Mouse (Mus musculus): Measurements from ENCODE around the gene Nrp2. TPM values are rescaled to one million over a fixed set of nuclear protein-coding genes. Genes with fewer than 3 reads are reported as not detected.

Nrp2 gene
- total RNA-seq, 2 experiments from 2014 or later, result 43.2 to 58.5 TPM

DNA sequence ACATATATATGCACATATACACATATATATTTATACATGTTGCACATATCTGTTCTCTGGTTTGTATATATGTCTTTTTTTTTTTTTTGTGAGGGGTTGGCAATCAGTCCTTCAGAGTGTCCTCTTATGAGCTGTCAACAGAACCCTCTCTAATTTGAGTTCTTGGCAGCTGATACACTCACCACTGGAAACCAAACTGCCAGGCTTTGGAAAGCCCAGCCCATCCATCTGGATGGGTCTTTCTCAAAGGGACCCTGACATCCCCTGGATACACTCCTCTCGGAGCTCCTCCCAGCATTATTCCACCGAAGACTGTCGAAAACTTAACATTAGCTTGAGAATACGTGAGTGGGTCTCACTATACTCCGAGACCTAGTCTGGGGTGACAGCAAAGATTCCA is 157.2 kb downstream of the Nrp2 start:
- no peak for DNase-seq

GRCm38 (mm10) chr1:62860788-62861187 is 157.7 kb downstream of the Nrp2 start:
- peak; percentile 7 for DNase-seq
